Mouse (Mus musculus) gastrocnemius, adult 2 months (tissue): Measurements from ENCODE around the gene Gramd4. TPM values are rescaled to one million over a fixed set of nuclear protein-coding genes. Genes with fewer than 3 reads are reported as not detected.

ENCODE experiments used
- DNase-seq: peaks from one replicate; pipeline ENCODE4 v3.0.0; 2022
- H3K27ac ChIP-seq: fragments of 200-600 bp; 2 replicates; pipeline ENCODE4 v1.8.1; 2022; ENCODE audit warnings: mild to moderate bottlenecking
- H3K4me3 ChIP-seq: fragments of 200-600 bp; 2 replicates; pipeline ENCODE4 v1.8.1; 2022; ENCODE audit warnings: mild to moderate bottlenecking, moderate library complexity
- CTCF ChIP-seq: fragments of 200-600 bp; IDR thresholded peaks from 2 replicates; pipeline ENCODE4 v1.8.1; 2022; ENCODE audit warnings: antibody characterized with exemption, mild to moderate bottlenecking, moderate library complexity
- intact Hi-C: fragments of 180-260 bp; cut with DNase I; formaldehyde crosslinking; loops from one replicate; pipeline ENCODE4 v1.15.1; 2025
- total RNA-seq, 2 experiments: library from RNA; stranded (reverse); gene quantifications; 2 replicates each; pipeline ENCODE4 v1.2.3; 2021

The Gramd4 gene
- total RNA-seq, 2 experiments from 2014 or later = 5.8 to 11.4 TPM

DNA sequence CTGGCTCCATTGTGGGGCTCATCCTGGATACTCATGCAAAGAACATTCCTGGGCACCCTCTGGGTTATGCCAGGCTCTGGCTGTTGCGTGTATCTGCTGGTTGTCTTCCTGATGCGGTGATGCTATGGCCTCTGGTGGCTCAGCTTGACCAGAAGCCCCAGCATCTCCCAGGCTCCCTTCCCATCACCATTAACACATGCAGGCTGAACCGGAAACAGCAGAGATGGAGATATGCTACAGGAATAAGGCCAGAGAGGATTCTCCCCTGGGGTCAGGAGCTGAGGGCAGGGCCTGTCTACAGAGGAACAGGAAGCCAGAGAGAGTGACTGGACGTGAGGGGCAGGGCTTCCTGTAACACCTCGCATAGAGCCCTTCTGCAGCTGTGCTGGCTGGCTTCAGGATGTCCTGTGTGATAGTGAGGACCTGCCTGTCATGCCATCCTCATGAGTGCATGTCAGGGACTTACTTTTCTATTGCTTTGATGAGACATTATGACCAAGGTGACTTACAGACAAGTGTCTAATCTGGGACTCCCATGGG is 1.2 kb upstream of the Gramd4 start:
- intact Hi-C loops = no loop called here
- DNase-seq = no peak
- no peak overlapping the region for H3K4me3 ChIP-seq
- no peak overlapping the region for H3K27ac ChIP-seq
- no peak for TF ChIP-seq CTCF

DNA sequence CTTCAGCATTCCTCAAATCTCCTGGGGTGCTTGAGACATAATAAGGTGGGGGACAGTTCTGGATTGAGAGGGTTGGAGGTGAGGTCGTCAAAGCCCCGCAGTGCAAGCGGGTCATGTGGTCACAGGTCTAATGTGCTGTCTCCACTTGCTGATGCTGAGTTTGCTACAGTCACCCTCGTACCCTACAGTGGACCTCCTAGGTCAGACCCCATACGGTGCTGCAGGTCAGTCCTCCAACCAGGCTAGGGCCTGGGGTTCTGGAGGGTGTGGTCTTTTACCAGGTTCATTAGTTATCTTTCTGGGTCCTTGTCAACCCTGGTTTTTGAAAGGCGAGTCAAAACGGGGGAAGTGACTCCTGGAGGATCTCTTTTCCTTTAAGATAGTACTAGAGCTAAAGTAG is 413 bp downstream of the Gramd4 start:
- Histone ChIP-seq H3K4me3 (peak overlapping the region; percentile 97), H3K27ac (peak overlapping the region; percentile 90)
- no peak for DNase-seq
- intact Hi-C loops = loop anchor here (1.0 kb wide), 1 partner anchor 64 kb away; no protein-coding TSS in a partner anchor
- TF ChIP-seq CTCF = no peak

- peak; percentile 92 for DNase-seq
- Histone ChIP-seq H3K4me3 (peak overlapping the region; percentile 97), H3K27ac (peak overlapping the region; percentile 93)
- TF ChIP-seq CTCF = no peak
- intact Hi-C loops = loop anchor here (1.0 kb wide), 1 partner anchor 64 kb away; no protein-coding TSS in a partner anchor
Measured at GRCm38 (mm10) chr15:86058394-86058915, 960 bp downstream of the Gramd4 start.

- peak overlapping the region; percentile 97 for H3K4me3 ChIP-seq
- TF ChIP-seq CTCF = no peak
- peak overlapping the region; percentile 93 for H3K27ac ChIP-seq
- intact Hi-C loops = loop anchor here (1.0 kb wide), 1 partner anchor 63 kb away; no protein-coding TSS in a partner anchor
- peak; percentile 52 for DNase-seq
Measured at GRCm38 (mm10) chr15:86058931-86059834, 1.7 kb downstream of the Gramd4 start.

DNA sequence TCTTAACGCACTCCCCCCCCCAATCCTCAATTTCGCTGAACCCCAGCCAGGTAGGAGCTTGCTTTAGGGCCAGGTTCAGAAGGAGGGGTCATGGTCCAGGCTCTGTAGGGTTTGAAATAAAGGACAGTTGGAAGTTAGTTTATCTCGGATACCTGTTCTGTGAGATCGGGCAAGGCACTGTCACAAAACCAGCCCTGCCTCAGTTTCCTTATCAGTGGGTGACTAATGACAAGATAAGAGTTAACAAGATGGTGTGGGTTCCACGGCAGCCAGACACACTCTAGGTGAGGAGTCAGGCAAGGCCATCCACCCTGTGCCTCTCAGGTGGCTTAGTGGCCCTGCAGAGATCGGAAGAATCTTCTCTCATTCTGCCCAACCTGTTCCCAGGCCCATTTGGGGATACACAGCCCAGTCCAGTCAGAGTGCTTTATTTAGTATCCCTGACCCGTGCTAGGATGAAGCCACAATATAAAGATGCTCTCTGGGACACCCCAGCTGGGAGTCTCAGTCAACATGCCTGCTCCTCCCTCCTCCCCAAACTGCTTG is 2.4 kb downstream of the Gramd4 start:
- intact Hi-C loops = no loop called here
- H3K4me3 ChIP-seq = peak overlapping the region; percentile 97; the same call in 1 of the 2 replicates
- no peak for DNase-seq
- H3K27ac ChIP-seq = no peak overlapping the region
- no peak for TF ChIP-seq CTCF

DNA sequence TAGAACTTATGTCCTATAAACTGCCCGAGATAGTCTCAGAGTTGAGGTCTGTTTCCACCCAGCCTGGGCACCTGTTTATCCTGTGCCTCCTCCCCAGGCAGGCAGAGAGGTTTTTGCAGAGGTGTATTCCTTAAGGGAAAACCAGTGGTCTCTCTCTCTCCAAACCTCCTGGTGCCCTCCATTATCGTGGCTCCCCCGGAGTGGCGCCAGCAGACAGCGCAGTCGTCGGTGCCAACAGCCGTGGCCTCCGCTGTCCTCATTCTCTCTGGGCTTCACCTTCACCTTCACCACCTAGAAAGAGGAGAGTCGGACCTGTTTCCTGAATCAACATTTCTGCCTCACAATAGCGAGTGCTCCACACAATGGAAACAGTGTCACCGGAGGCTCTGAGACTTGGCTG is 3.1 kb downstream of the Gramd4 start:
- TF ChIP-seq CTCF = no peak
- intact Hi-C loops = no loop called here
- Histone ChIP-seq H3K4me3 (no peak overlapping the region), H3K27ac (no peak overlapping the region)
- DNase-seq = no peak

DNA sequence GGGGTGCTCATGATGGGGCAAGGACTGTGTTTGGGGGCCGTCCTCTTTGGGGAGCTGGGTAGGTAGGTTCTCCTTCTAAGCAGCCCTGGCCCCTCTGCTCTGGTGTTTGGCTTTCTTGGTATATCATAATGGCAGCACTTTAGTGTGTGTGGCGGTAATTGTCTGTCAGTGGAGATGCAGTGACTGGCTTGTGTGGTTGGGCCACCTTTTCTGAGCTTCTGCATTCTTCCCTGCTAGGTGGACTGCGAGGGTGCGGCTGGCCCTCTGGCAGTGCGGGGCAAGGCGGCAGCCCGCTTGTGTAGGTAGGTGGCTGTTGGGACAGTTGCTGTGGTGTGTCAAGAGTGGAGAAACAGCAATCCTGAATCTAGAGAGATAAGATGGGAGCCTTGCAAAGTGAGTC is 3.7 kb downstream of the Gramd4 start:
- DNase-seq = no peak
- Histone ChIP-seq H3K27ac (no peak overlapping the region), H3K4me3 (no peak overlapping the region)
- TF ChIP-seq CTCF = no peak
- intact Hi-C loops = no loop called here

- TF ChIP-seq CTCF = no peak
- H3K4me3 ChIP-seq = no peak overlapping the region
- intact Hi-C loops = no loop called here
- no peak overlapping the region for H3K27ac ChIP-seq
- no peak for DNase-seq
Measured at GRCm38 (mm10) chr15:86061848-86062481, 4.5 kb downstream of the Gramd4 start.

DNA sequence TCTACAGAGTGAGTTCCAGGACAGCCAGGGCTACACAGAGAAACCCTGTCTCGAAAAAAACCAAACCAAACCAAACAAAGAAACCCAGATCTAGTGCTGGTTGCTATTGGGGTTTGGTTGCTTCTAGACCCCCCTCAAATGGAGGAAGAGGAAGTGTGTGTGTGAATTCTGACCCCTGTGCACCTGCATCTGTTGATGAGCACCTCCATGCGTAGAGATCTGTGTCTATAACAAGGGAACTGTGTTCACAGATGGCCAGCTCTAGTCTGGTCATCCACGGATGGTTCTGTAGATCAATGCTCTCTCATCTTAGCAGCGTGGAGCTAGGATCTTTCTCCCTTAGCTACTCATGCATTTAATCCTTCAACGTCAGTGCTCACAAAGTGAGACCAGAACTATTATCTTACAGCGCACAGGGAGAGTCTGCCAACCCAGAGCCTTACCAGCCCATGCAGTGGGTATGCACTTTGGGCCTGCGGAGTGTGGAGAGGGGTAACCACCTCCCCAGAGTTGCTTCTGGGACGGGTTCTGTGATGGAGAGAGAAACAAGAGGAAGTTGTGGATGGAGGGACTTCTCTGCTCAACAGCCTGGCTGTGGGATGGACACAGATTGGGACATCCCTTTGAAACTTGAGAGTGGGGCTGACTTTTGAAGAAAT is 6.8 kb downstream of the Gramd4 start:
- TF ChIP-seq CTCF = no peak
- no peak overlapping the region for H3K4me3 ChIP-seq
- no peak for DNase-seq
- intact Hi-C loops = no loop called here
- no peak overlapping the region for H3K27ac ChIP-seq

GRCm38 (mm10) chr15:86064850-86065229 is 7.3 kb downstream of the Gramd4 start:
- Histone ChIP-seq H3K27ac (no peak overlapping the region), H3K4me3 (no peak overlapping the region)
- no peak for DNase-seq
- intact Hi-C loops = no loop called here
- TF ChIP-seq CTCF = no peak

DNA sequence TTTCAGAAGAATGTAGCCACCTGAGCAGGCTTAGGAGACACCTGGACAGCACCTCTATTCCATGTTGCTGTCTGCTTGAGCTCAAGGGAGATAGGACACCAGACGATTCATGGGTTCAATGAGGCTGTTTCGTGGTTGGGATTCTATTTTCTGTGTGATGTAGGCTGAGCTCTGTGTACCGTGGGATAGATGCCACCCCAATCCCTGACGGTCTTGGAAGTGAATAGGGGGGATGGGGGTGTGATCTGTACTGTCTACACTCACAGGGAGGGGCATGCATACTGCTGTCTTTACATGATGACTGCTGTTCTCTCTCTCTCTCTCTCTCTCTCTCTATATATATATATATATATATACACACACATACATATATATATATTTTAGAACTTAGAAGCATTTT is 7.9 kb downstream of the Gramd4 start:
- no peak for TF ChIP-seq CTCF
- intact Hi-C loops = no loop called here
- DNase-seq = no peak
- H3K4me3 ChIP-seq = no peak overlapping the region
- no peak overlapping the region for H3K27ac ChIP-seq
